Mouse (Mus musculus) adrenal gland, adult 18-20 months (tissue): ENCODE results near the gene Fgf12. TPM values are rescaled to one million over a fixed set of nuclear protein-coding genes. Genes with fewer than 3 reads are reported as not detected.
A peak's percentile ranks its signal among the peaks of the same experiment; 100 is the strongest.

Experiments used
- DNase-seq, 2 experiments: peaks; one replicate each; pipeline ENCODE4 v3.0.0; 2021 to 2022; ENCODE audit warnings: low spot score in 2 of 2
- total RNA-seq, 2 experiments: library from RNA; stranded (reverse); gene quantifications; 1 replicate in 1 of 2; 2 replicates in 1 of 2; pipeline ENCODE4 v1.2.3; 2021

Gene Fgf12
- total RNA-seq, 2 experiments from 2014 or later: 1.7 to 3.2 TPM

DNA sequence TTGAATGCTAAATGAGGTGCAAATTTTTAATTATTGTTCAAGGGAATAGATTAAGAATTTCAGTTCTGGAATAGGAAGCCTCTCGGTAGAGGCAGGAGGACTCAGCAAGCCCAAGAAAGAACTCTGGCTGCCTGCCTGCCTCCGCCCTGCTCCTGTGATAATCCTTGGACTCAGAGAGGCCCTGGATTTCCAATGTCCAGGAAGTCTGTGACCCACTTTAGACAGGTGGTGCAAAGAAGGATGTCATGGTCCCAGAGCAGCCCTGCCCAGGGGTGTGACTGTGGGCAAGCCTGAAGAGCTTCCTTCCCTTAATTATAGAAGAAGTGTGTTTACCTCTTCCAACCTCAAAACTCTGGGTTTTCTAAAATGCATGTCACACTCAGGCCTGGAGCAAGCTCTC lies 273.8 kb downstream of the Fgf12 start:
- no peak for DNase-seq

- DNase-seq: no peak
Measured at GRCm38 (mm10) chr16:28476651-28477050, 276.2 kb downstream of the Fgf12 start.

DNA sequence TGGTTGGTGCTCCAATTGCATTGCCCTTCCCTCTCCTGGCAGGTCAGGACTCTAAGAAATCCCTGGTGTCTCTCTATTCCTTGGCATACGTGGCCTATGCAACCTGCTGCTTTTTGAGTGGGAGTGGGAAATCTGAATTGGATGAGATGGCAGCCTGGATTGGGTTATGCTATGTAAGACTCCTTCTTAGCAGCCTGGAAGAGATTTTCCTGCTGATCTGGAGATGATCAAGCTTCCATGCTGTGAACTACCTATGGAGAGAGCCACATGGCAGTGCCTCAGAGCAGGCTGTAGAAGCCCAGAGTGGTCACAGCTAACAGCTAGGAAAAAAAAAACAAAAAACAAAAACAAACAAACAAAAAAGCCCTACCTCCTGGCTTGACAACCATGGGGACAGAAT lies 277.3 kb downstream of the Fgf12 start:
- no peak for DNase-seq

DNA sequence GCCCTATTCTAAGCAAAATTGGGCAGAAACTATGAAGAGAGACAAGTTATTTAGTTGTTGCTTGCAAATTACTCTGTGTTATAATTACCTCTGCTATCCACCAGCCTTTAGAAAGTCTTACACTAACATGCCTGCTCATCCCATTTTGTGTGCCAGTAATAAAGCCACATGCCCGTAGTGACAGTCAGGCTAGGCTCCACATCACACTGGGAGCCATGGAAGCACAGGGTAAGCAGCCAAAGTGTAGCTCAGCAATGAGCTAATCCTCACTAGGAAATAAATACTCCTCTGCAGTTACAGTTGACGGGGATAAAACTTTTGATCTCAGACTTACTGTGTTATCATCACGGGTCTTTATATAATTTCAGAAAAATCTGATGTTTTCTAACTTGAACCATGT lies 298.0 kb downstream of the Fgf12 start:
- DNase-seq: no peak

DNA sequence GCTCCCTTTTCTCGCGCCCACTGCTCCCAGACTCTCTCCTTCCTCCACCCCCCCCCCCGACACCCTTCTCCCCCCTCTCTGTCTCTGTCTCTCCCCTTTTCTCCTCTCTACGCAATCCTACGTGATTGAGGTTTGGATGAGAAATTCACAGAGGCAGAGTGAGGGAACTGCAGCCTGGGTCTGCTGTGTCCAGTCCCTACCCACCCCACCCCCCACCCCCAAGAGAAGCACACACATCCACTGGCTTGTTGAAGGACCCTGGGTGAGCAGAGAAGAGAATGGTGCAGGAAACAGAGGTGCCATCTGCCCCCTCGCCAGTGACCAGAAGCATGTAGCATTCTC lies 305.8 kb downstream of the Fgf12 start:
- no peak for DNase-seq

- peak; percentile 15 to 18 for DNase-seq
Measured at GRCm38 (mm10) chr16:28446334-28447113, 306.3 kb downstream of the Fgf12 start.

- no peak for DNase-seq
Measured at GRCm38 (mm10) chr16:28445800-28446333, 307.0 kb downstream of the Fgf12 start.

GRCm38 (mm10) chr16:28444993-28445799 lies 307.7 kb downstream of the Fgf12 start:
- DNase-seq: peak; percentile 9 to 18

DNA sequence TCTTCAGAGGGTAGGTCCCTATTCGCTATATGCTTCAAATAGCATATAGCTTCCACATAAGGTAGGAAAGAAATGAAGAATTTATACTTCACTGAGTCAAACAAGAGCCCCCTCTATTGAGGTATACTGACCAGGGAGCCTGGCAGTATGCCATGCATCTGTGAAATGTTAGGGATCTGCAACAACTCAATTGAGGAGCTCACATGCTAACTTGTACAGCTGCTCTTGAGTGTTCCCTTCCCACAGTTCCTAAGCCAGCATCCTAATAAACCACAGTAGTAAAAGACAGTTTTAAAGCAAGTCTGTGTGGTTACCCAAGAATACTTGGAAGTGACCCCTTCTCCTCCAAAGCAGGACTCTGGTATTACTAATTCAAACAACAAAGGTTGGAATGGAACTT lies 331.3 kb downstream of the Fgf12 start:
- no peak for DNase-seq

DNA sequence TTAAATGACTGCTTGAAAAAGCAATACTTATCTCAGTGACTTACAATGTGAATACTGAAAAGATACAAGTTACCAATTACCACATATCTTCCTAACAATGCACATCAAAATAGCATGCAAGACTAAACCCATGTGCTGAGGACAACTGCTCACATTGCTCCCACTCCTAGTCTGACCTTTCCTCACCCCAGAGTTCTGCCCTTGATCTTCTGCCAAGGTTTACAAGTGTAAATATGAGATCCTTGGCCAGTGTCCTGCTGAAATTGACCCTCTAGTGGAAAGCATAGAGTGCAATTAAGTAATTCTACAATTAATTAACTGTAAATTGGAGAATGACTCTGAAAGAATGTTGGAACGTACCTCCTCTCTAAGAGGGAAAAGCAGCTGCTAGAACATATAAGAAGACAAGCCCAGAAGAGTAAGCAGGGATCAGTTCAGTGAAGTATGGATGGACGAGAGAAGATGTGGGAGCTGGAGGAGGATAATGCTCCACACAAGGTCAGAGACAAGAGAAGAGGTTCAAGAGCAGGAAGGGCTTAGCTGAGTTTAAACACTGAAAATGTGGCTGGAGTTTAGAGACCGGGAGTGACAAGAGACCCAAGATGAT lies 333.1 kb downstream of the Fgf12 start:
- DNase-seq: no peak

DNA sequence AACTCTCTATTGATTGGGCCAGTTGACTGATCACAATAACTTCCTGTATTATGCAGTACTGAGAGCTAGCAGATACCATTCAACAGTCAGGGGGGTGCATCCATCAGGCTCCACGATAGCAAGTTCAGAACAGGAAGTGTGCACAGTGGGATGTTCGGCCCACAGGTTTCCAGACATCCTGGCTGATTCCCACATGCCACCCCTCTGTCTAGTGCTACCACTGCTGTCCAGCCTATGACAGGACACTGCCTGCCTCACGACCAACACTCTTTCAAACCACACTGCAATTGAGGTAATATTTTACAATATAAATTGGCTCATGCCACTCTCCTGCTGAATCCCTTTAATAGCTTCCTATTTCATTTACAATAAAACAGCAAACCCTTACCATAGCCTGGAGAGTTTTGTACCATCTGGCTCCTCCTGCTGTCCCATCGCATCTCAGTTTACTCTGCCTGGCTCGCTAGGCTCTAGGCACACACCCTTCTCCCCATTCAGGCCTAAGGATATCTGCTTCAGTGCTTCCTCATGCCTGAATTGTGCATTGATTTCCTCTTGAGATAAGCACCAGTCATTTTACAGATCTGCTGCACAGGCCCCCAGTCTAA lies 341.6 kb downstream of the Fgf12 start:
- no peak for DNase-seq

DNA sequence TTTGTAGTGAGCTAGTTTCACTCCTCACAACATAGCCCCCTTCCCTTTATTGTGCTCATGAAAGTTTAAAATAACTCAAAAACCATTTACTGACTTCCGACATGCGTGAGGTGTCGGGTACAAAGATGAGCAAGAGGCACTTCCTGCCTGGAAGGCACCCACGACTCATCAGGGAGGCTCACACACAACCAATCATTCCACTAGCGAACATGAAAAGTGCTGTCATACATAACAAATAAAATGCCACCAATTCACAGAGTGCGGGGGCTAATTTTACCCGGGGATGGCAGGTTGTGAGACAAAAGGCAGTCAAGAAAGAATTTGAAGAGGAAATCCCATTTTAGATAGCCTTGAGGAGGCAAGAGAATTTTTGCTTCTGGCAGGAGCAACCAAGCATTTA lies 344.6 kb downstream of the Fgf12 start:
- no peak for DNase-seq

DNA sequence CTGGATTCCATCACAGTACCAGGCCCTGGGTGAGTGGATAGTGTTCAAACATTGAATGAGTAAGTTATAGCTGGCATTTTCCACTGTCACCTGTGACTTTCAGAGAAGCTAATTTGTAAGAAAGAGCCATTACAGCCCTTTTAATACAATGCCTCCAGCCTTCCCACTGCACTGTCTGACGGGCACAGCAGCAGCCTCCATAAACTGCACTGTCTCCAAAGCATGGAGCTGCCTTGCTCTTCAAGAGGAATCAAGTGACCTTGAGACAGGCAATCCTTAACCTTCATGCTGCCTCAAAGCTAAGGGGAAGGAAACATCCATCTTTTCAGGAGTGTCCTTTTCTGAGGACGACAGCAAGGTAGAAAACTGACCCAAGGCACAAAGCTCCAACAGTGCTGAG lies 345.0 kb downstream of the Fgf12 start:
- DNase-seq: no peak

DNA sequence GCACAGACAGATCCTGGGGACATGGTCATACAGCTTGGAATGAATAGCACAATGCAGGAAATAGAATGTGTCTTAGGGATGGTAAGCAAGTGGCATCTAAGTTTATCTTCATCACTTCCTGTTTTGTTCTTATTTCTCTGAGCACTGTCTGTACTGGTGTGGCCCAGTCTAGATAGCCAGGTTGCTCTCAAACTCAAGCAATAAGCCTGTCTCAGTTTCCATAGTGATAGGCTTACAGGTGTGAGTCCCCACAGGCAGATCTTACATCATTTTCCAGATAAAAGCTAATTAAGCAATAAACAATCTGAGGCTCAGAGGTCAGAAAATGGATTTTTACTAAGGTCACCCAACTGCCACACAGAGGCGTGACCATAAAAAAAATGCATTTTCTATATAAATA lies 348.7 kb downstream of the Fgf12 start:
- no peak for DNase-seq

DNA sequence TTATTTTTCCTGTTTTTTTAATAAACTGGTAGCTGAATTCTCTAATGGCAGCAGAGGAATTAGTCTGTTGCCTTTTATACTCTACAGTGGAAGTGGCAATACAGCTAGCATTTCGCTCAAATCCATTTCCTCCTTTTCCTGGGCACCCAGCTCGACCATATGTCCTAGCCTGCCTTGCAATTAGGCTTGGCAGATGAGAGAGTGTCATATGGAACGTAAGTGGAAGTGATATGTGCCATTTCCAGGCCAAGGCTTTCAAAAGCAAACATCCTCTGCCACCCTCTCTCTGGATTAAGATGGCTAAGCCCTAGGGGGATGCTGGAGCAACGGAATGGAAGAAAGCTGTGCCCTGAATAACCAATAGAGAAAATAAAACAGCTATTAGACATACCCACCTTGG lies 350.2 kb downstream of the Fgf12 start:
- DNase-seq: no peak

DNA sequence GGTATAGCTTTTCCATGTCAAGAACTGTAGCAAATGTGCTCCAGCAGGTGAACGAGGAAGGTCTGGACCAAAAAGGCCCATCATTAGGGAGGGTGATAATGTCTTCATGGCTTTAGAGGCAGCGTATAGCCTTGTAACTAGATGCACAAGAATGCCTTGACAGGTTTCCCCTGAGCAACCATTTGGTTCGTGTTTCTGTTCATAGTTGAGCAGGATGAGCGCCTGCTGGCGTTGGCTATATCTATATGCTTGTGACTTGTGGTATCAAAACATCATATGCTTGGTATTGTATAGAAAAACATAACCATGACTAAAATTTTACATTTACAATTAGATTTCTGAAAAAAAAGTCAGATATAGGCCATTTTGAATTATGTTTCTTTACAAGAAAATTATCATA lies 361.6 kb downstream of the Fgf12 start:
- DNase-seq: no peak

DNA sequence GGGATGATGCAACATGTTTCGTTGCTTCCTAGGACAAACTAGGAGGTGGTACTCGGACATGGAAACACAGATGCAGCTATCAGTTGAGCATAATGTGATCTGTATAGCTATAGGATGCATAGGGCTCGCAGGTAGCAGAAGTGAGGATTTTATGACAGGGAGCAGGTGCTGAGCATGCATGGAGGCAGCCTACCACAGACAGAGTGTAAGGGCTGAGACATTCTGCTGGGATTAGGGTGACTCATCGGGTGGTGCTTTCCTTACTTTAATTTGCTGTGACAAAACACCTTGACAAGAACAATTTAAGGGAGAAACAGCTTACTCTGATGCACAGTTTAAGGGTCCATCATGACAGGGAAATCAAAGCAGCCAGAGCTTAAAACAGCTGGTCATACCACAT lies 363.8 kb downstream of the Fgf12 start:
- no peak for DNase-seq

GRCm38 (mm10) chr16:28374790-28375189 lies 378.1 kb downstream of the Fgf12 start:
- no peak for DNase-seq

- DNase-seq: peak in 1 of 2 experiments; percentile 14
Measured at GRCm38 (mm10) chr16:28373311-28373710, 379.6 kb downstream of the Fgf12 start.

DNA sequence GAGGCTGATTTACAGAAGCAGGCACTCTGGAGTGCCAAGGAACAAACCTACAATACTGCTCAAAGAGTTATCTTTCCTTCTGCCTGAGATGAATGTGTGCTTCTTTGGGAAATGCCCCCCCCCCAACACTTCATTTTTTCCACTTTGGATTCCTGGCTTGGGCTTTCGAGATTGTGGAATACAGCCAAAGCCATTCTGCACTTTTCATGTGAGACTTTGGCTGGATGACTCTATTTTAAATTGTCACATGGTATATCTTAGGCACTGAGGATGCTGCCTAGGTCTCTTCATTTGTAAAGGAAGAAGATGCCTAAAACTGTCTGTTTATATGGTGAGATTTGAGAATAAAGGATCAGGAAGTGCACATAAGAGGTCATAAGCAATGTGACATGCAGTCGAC lies 402.2 kb downstream of the Fgf12 start:
- no peak for DNase-seq

GRCm38 (mm10) chr16:28345323-28345722 lies 407.5 kb downstream of the Fgf12 start:
- DNase-seq: no peak

- no peak for DNase-seq
Measured at GRCm38 (mm10) chr16:28337930-28338329, 414.9 kb downstream of the Fgf12 start.
